Mouse (Mus musculus) liver, postnatal 0 days (tissue): ENCODE measurements at regions not wholly inside any gene's neighbourhood (a gene's known extent, or its start where the extent isn't known, plus 50 kb on each side); places are given as distances from the start of the nearest gene placed in this dataset.

Experiments used
- CTCF ChIP-seq: sonication (generic); IDR thresholded peaks from 2 replicates; pipeline ENCODE4 v1.5.1; 2016; ENCODE audit warnings: antibody characterized with exemption, low read depth
- EP300 ChIP-seq: IDR thresholded peaks from 2 replicates; pipeline ENCODE4 v1.6.1; 2016; ENCODE audit warnings: antibody characterized with exemption, low read depth, mild to moderate bottlenecking

- TF ChIP-seq CTCF, result no peak
- TF ChIP-seq EP300, result no peak
Observed at GRCm38 (mm10) chr11:45767081-45767480, 84.8 kb upstream of the Clint1 start.
